Mouse (Mus musculus) megakaryocyte, adult 5-6 weeks (primary cell): ENCODE measurements at regions not wholly inside any gene's neighbourhood (a gene's known extent, or its start where the extent isn't known, plus 50 kb on each side); places are given as distances from the start of the nearest gene placed in this dataset.

ENCODE experiments used
- ATAC-seq: 2 replicates; pipeline ENCODE4 v1.8.0; 2016; ENCODE audit warnings: mild to moderate bottlenecking, inconsistent platforms; ENCODE audit not compliant: poor library complexity, severe bottlenecking

DNA sequence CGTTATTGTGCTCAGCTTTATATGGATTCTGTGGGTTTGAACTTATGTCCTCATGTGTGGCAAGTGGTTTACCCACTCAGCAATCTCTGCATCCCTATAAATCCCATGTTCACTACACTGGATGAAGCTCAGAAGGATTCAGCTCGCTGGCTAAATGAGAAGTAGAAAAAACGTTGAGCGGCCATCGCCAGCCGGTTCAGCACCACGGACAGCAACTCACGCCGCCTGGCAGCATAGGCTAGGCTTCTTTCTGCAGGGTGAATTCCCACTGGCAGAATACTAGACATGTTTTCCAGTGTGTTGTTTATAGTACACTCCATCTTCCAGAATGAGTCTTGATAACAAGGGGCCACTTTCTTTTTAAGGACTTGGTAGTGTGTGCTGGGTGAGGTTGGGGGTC, 322.9 kb upstream of the 4931429L15Rik start:
- ATAC-seq, result no peak

DNA sequence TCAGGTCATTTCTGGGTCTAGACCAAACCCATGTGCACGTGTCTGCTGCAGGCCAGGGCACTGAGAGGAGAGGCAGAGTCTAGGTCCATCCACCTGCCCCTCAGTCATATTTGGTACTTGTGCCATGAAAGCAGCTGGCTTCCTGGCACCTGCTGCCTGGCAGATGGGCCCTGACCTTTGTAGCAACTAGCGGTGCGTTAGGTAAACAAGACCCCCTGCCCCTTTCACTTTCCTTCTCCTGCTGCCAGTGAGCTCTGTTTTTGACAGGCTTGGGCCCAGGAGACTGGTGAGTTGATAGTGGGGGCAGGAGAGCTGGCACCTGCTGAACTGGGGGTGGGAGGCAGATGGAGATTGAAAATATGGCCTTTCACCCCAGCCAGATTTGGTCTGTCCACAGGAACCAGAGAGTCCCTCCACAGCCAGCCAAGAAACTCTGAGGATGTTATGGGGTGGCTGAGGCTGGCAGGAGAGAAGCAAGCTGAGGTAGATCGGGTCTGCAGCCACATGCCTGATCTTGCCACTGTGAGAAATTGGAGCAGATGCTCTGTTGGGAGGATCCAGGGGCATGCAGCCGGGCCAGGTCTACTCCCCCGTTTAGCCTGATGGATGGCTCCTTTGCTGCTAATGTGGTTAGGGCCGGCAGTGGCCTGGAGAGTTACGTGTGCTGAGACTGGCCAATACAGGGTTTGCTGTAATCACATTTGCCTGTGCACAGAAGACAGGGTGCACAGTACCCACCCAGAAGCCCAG, 316.6 kb upstream of the 4931429L15Rik start:
- ATAC-seq, result no peak

DNA sequence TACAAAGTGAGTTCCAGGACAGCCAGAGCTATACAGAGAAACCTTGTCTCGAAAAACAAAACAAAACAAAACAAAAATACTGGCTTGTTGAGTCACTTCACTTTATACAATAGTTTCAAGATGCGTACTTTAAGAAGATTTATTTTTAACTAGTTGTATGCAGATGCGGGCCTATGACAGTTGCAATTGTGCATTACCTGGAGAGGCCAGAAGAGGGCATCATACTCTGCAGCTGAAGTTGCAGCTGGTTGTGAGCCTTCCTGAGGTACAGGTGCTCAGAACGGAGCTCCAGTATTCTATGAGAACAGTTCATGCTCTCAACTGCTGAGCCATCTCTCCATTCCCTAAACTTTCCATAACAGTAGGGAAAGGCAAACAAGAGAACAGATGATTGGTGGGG, 314.2 kb upstream of the 4931429L15Rik start:
- no peak for ATAC-seq

DNA sequence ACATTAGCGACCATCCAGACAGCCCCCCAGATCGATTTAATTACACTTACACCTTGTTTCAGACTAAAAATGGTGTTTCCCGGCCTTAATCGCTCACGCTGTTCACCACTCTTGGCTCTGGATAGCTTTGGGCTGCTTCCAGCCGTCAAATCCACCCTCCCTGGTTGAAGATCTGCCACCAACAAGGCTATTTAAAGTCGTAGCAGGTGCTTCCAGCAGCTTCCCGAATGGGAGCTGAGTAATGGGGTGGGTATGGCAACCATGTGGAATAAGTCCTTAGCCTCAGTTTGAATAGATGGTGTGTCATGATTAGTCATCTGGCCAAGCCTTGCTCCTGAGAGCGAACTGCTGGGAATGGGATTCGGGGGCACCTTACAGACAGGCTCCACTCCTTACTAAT, 312.8 kb upstream of the 4931429L15Rik start:
- no peak for ATAC-seq

DNA sequence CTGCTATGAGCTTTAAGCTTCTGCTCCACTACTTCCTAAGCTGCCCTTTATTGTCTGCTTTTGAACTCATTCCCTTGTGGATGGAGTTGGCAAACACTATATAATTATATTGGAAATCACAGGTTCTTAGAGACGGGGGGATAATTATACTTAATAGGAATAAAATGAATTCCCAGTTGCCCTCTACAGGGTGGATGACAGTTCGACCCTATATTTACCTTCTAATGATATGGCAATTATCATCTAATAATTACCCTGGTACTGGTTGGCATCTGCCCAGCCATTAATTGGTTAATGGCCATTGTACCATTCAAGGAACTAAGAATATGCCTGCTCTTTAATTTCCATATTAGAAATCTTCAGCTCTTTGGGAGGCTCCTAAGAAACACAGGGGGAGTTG, 302.5 kb upstream of the 4931429L15Rik start:
- no peak for ATAC-seq

DNA sequence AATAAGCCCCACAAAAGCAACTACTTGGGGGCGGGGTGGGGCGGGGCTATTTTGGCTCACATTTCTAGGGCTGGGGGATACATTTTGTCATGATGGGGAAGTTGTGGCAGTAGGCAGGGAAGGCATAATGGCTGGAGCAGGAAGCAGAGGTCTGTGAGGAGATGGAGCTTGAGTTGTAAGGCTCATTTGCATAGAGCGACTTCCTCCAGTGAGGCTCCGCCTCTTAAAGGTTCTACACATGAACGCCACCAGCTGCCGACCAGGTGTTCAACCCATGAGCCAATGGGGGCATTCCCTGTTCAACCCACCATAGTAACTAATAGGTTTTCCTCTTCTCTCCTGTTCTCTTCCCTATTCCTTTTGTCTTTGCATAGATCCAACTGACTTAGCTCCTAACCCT, 302.1 kb upstream of the 4931429L15Rik start:
- no peak for ATAC-seq

DNA sequence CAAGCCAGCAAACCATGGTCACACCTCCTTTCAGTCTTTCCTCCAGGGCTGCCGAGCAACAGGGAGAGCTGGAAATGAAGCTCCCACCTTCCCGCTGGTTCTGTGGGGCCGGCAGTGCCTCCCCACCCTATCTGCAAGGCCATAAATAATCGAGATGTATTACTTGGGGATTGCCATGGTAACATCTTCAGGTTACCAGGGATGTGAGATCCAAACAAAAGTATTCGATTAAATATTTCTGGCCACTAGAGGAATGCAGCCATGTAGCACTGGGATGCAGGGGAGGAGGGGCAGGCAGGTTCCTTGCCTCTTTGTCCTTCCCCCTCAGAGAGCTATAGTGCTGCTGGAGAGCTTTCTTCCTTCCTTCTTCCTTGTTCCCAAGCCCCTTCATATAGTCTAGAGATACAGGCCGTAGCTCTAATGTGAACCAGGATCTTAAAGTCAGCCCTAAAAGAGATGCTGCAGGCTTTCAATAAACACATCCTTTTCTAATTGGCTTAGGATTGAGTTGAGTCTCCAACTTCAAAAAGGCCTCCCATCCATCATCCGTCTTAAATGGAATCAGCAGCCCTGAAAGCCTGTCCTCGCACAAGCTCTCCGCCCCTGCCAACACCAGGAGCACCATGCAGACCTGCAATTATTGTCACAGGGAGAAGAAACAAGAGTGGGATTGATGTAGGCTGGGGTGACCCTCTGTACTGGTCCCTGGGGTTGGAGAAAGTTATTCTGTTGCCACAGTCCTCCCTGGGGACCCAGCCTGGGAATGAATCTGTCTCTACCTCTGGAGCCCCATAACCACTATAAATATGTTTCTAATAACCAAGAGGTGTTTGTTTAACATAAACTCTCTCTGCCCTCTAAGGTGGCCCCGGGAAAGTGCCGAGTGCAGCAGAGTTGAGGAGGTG, 290.6 kb upstream of the 4931429L15Rik start:
- ATAC-seq, result no peak

DNA sequence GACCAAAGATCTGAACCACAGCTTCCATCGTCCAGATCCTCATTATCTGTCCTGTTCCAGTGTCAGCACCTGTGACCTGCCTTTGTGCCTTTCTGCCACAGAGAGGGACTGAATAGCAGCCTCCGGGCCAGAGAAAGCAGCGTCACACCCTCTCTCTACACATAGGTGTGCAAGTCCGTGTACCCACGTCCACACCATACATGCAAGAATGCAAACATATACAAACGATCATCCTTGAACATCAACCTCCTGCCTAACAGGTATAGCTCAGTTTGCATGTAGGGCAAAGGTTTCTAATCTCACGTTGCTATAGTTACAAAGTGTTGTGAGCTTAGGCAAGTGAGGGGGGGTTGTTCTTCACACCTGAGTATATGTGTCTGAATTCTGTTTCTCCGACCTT, 288.9 kb upstream of the 4931429L15Rik start:
- ATAC-seq, result no peak

DNA sequence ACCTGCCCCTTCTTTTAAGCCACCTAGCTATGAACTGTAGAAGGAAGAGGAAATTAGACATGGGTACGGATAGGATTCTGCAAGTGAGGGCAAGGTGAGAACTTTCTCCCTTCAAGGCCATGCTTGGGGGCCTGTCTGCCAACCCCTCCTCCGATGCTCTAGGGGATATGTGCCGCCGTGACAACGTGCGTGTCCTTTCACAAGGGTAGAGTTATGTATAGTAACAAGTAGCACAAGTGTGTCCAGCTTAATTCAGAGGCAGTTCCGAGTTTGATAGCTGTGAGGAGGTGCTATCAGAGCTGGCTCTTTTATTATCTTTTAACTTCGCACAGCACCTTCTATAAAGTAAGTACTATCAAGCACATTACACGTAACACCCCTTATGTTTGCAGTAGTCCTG, 281.0 kb upstream of the 4931429L15Rik start:
- no peak for ATAC-seq

DNA sequence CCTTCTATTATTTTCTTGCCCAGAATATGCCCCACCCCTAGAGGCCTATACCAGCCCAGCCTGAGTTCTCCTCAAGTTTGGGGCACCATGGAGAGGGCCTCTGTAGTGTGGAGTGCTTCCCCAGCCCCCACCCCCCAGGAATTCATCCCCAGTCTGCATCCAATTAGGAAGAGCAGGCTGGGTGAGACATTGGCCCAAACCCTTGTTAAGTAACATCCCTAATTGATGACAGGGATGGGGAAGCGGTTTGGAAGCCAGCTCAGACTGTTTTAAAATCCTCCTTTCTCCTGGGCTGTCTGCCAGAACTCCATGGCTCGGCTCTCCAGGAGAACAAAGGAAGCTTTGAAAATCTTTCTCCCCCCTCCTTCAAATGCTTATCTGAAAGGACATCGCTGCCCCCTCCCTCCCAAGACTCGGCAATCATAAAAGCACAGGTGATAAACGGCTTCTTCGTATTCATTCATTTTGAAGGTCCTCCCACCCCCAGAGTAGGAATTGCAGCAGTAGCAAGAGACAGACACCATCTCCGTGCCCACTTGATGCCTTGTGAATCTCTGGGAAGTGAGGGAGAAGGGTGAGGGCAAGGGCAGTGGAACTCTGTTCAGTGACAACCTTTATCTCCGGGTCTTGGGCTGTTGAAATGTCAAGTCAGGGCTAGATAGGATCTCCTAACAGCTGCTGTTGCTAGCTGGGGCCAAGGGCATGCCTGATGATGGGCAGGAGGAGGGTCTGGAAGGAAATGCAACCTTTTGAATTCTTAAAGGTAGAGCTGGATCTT, 280.3 kb upstream of the 4931429L15Rik start:
- no peak for ATAC-seq

DNA sequence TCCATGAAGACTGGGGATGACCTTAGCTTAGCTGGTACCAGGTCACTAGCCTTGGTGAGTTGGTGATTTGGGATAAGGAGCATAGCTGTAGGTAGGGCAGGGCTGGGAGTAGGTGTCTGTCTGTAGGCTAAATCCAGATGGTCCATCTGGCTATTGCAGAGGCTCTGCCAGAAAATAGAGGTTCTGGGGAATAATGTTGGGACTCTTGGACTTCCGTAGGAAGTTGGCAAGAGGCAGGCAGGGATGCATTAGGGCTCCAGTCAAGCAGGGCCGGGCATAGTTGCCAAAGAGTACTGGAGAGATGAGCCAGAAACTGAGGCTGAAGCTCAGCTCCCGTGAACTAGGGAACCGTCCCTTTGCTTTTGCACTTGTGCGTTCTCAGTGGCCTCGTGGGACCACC, 278.7 kb upstream of the 4931429L15Rik start:
- ATAC-seq, result no peak

DNA sequence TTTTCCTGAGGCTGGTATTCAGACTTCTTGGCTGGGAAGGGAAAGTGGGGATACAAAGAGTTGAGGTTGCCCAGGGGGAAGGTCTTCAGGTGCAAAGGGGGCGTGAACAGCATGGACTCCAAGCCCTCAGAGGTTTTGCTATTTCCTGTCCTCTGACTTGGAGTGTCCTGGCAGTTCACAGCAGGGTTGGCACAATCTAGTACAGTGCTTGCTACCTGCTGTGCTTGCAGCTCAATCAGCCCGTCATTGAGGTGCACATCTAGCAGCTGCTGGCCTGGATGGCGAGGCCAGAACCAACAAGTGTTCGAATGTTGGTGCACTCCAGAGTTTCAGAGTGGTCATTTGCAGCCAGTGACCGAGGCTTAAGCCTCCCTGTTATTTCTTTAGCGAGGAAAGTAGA, 273.7 kb upstream of the 4931429L15Rik start:
- no peak for ATAC-seq

DNA sequence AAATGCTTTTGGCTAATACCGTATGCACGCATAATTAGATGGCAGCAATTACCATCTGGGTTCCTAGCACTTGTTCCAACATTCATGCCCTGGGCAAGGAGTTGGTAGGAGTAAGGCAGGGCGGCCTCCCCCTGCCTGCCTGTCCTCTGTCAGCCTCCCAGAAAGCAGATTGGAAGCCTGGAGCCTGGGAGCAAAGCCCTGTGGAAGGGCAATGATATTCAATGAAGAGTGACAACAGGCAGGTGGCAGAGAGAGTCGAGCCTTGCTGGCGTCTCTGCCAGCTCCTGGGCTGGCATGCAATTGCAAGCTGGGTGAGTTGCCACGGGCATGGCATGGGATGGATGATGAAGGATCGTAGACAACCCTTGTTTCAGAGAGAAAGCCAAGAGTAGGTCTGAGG, 273.1 kb upstream of the 4931429L15Rik start:
- no peak for ATAC-seq

DNA sequence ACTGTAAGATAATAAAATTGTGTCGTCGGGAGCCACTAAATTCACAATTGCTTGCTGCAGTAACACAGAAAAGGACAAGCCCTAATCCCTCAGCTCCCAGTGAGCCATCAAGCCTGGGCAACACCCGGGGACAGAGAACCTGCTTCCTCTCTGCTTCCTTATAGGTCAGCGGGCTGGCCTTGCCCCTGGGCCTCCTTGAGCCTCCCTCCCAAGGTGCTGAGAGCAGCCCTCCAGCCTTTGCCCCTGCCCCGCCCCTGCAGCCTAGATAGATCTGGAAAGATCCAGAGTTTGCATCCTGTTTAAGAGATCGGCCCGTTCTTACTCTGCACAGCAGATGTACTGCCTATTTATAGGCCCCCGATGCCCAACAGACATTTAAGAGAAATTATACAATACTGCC, 267.0 kb upstream of the 4931429L15Rik start:
- no peak for ATAC-seq

DNA sequence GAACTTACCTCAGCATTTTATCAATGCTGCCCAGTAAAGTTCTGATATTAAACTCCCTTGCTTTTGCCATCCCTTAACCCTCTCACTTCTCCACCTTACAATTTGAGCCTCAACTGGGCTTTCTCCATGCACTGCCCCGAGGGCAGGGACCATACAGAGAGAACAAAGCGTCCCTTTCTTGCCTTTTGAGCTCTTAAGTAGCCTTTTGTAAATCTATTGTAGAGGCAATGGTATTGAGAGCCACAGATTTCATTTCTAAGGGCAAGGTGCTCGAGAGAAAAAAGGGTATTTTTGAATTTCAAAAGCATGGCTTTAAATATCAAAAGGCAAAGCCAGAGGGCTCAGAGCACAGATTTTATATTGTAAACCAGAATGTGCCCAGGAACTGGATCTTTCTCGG, 262.1 kb upstream of the 4931429L15Rik start:
- no peak for ATAC-seq

DNA sequence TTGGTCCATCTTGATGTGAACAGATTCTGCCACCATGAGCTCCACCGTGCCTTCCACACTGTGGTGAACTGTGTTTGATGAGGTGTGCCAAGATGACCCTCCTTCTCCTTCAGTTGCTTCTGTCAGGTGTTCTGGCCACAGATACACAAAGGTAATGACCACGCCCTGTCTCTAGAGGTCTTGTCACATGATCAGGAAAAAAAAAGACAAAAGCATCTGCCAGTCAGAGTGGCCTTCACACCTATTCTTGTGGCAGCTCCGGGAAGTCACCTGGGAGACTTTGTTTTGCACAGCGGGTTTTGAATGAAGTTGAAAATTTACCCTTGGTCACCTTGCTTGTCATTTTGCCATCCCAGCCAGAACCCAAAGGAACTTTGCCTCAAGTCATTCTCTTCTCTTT, 242.5 kb upstream of the 4931429L15Rik start:
- no peak for ATAC-seq

DNA sequence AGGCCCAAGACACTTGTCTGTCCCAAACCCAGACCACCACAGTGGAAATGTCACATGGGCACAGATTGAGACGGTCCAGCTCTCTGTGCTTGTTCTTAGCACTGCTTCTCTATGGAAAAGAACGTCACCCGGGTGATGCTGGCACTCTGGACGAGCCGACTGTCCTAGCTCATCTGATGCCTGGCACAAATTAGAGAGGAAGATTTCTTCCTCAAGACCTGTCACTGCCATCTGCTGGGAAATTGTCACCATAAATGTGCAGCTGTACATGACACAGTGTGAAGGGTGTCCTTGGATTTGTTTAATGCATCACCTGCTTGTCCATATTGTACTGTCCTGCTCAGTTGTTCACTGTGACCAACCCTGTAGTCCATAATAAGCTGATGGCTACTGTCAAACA, 238.7 kb upstream of the 4931429L15Rik start:
- no peak for ATAC-seq

DNA sequence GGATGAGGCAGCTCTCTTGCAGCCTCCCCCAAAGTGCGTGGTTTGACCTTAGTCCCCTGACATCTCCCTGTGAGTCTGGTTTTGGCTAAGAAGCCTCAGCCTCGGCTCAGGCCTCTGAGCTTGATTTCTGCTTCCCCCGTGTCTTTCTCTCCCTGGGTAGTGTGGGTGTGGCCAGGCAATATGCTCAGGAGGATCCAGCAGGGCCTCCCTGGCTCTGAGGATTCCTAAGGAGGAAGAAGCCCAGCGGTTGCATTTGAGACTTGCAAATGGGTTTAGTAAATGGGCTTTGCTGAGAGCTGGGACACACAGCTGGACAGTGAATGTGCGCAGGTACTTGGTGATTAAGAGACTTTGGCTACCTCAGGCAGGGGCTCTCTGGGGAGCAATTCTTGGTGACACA, 238.0 kb upstream of the 4931429L15Rik start:
- ATAC-seq, result no peak

DNA sequence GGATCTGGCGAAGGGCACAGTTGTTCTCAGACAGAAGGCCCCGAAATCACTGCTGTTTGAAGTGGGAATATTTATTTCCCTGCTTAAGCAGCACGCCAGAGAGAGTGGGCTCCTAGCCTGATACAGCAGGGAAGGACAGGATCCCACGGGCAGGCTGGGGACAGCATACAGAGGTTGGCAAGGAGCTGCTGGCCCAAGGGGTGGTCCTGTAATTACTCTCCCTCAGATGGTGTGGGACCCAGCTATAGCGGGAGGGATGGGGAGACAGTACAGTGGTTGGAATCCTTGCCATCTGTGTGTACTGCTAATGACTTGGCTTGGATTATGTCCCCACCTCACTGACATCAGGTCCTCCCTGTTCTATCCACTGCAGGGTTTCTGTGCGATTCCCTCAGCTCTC, 235.4 kb upstream of the 4931429L15Rik start:
- ATAC-seq, result no peak

DNA sequence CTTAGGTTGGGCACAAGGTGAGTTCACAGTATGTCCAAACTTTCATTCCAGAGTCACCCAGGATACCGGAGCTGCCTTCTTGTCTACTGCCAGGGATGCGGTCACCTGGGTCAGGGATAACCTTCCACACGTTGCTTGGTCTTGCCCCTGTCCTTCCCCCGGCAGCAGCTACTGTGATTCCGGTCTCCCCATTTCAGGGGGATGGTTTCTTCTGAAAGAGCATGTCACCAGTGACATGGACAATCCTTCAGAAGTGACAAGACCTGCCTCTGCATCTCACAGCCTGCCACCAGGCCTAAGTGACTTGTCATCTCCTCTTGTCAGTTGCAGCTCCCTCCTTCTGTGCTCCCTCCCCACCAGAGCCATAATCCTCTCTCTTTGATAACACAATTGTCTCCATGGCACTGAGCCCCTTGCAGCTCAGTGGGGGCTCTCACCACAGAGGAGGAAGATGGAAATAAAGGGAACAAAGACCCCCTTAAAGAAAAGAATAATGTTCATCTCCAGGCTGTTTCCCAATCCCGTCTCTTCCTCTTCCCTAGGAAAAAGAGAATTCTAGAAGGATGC, 234.9 kb upstream of the 4931429L15Rik start:
- no peak for ATAC-seq

DNA sequence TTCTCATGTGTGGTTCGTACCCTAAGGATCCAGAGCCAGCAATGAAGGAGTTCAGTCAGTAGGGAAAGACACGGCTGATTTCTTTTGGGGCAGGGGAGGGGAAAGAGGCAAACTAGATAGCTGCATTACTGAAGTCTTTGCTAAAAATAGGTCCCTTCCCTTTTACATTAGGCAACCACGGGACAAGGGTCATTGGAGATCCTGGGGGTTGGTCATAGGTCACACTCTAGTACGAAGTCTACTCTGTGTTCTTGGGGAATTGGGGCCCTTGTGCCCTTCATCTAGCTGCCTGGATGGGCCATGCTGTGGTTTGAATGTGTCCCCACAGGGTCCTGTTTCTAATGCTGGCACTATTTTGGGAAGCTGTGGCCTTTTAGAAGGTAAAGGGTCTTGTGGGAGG, 229.6 kb upstream of the 4931429L15Rik start:
- ATAC-seq, result no peak
